Mouse (Mus musculus) left cerebral cortex, postnatal 14 days (tissue): ENCODE results near the gene Higd1c. TPM values are rescaled to one million over a fixed set of nuclear protein-coding genes. Genes with fewer than 3 reads are reported as not detected.
"Not testable (repeated sequence)": the region's sequence is repeated elsewhere in the genome, so short reads cannot be mapped to it uniquely, and the experiment has no call there.

ENCODE experiments used
- DNase-seq, 2 experiments: peaks; one replicate each; pipeline ENCODE4 v3.0.0; 2021 to 2022; ENCODE audit warnings: low spot score in 2 of 2, mixed read lengths in 1 of 2
- intact Hi-C: fragments of 180-260 bp; cut with DNase I; formaldehyde crosslinking; loops from one replicate; pipeline ENCODE4 v1.15.1; 2025
- total RNA-seq, 2 experiments: library from RNA; stranded (reverse); gene quantifications; 2 replicates each; pipeline ENCODE4 v1.2.3; 2021

The Higd1c gene
- total RNA-seq, 2 experiments from 2014 or later = not detected

- no peak for DNase-seq
- intact Hi-C loops = no loop called here
These were observed 37.5 kb downstream of the Higd1c start for GRCm38 (mm10) chr15:100401811-100402210.

- DNase-seq = no peak
- intact Hi-C loops = no loop called here
These were observed 38.0 kb downstream of the Higd1c start for GRCm38 (mm10) chr15:100402347-100402746.

- DNase-seq = no peak
- intact Hi-C loops = no loop called here
These were observed 38.5 kb downstream of the Higd1c start for GRCm38 (mm10) chr15:100402798-100403197.

GRCm38 (mm10) chr15:100403318-100404000 is 39.1 kb downstream of the Higd1c start:
- intact Hi-C loops = no loop called here
- DNase-seq = no peak

GRCm38 (mm10) chr15:100406088-100406487 is 41.7 kb downstream of the Higd1c start:
- intact Hi-C loops = no loop called here
- no peak for DNase-seq

GRCm38 (mm10) chr15:100410918-100411672 is 46.8 kb downstream of the Higd1c start:
- DNase-seq = no peak
- intact Hi-C loops = no loop called here

- DNase-seq = no peak
- intact Hi-C loops = no loop called here
These were observed 47.4 kb downstream of the Higd1c start for GRCm38 (mm10) chr15:100411731-100412130.

- intact Hi-C loops = no loop called here
- DNase-seq = no peak
These were observed 49.0 kb downstream of the Higd1c start for GRCm38 (mm10) chr15:100413306-100413705.

- intact Hi-C loops = no loop called here
- DNase-seq = no peak
These were observed 49.7 kb downstream of the Higd1c start for GRCm38 (mm10) chr15:100414011-100414410.

GRCm38 (mm10) chr15:100414942-100415341 is 50.6 kb downstream of the Higd1c start:
- no peak for DNase-seq
- intact Hi-C loops = no loop called here

GRCm38 (mm10) chr15:100415684-100416083 is 51.3 kb downstream of the Higd1c start:
- intact Hi-C loops = no loop called here
- no peak for DNase-seq

- intact Hi-C loops = no loop called here
- no peak for DNase-seq
These were observed 53.6 kb downstream of the Higd1c start for GRCm38 (mm10) chr15:100417854-100418450.

GRCm38 (mm10) chr15:100419311-100419710 is 55.0 kb downstream of the Higd1c start:
- no peak for DNase-seq
- intact Hi-C loops = no loop called here

- intact Hi-C loops = no loop called here
- no peak for DNase-seq
These were observed 55.8 kb downstream of the Higd1c start for GRCm38 (mm10) chr15:100419901-100420745.

GRCm38 (mm10) chr15:100421059-100421757 is 56.9 kb downstream of the Higd1c start:
- intact Hi-C loops = no loop called here
- DNase-seq = peak in 1 of 2 experiments; percentile 38

GRCm38 (mm10) chr15:100421758-100422197 is 57.4 kb downstream of the Higd1c start, which contains the start of gene Gm5475:
Gene Gm5475, plus strand, starts transcription at chr15:100422147.
- DNase-seq, intact Hi-C loops: not testable (repeated sequence)

- DNase-seq = peak in 1 of 2 experiments; percentile 29
- intact Hi-C loops = no loop called here
These were observed 58.1 kb downstream of the Higd1c start for GRCm38 (mm10) chr15:100422476-100422875.

- peak; percentile 96 for DNase-seq
- intact Hi-C loops = no loop called here
These were observed 58.8 kb downstream of the Higd1c start for GRCm38 (mm10) chr15:100422899-100423860.
